Mouse (Mus musculus) midbrain, embryonic 14.5 days (tissue): ENCODE data around the gene Ror2. TPM values are rescaled to one million over a fixed set of nuclear protein-coding genes. Genes with fewer than 3 reads are reported as not detected.

Source experiments
- ATAC-seq: fragments of 200-750 bp; cut with Nextera tagmentation; 2 replicates; pipeline ENCODE4 v1.8.0; 2017; ENCODE audit warnings: moderate number of reproducible peaks, moderate library complexity; ENCODE audit not compliant: low FRiP score, low TSS enrichment
- DNase-seq: peaks from one replicate; pipeline ENCODE4 v3.0.0-alpha.2; 2015
- H3K27ac ChIP-seq: fragments of 300-500 bp; sonication (generic); replicated peaks from 2 replicates; pipeline ENCODE4 v1.5.1; 2014; ENCODE audit warnings: mild to moderate bottlenecking, low read depth, low read length, moderate library complexity
- H3K27me3 ChIP-seq: fragments of 300-500 bp; sonication (generic); 2 replicates; pipeline ENCODE4 v1.6.1; 2014; ENCODE audit warnings: low read length, control low read depth, mixed read lengths; ENCODE audit not compliant: control insufficient read depth, insufficient read depth
- H3K36me3 ChIP-seq: fragments of 300-500 bp; sonication (generic); 2 replicates; pipeline ENCODE4 v1.6.1; 2014; ENCODE audit warnings: low read length, control low read depth; ENCODE audit not compliant: control insufficient read depth, insufficient read depth
- H3K4me1 ChIP-seq: fragments of 300-500 bp; sonication (generic); 2 replicates; pipeline ENCODE4 v1.6.1; 2014; ENCODE audit warnings: mild to moderate bottlenecking, antibody characterized with exemption, low read length, control low read depth; ENCODE audit not compliant: control insufficient read depth, insufficient read depth
- H3K4me2 ChIP-seq: fragments of 300-500 bp; sonication (generic); 2 replicates; pipeline ENCODE4 v1.6.1; 2014; ENCODE audit warnings: mild to moderate bottlenecking, low read length, moderate library complexity
- H3K4me3 ChIP-seq: fragments of 300-500 bp; sonication (generic); replicated peaks from 2 replicates; pipeline ENCODE4 v1.5.1; 2014; ENCODE audit warnings: low read depth, low read length
- H3K9ac ChIP-seq: fragments of 300-500 bp; sonication (generic); replicated peaks from 2 replicates; pipeline ENCODE4 v1.6.1; 2014; ENCODE audit warnings: mild to moderate bottlenecking, low read length, moderate library complexity
- H3K9me3 ChIP-seq: fragments of 300-500 bp; sonication (generic); 2 replicates; pipeline ENCODE4 v1.6.1; 2016; ENCODE audit warnings: low read length, control low read depth, mixed read lengths; ENCODE audit not compliant: control insufficient read depth
- WGBS: fragments of 180-500 bp; shearing (Covaris S2); extraction: QIAGEN DNeasy Blood & Tissue Kit; methylation state at CpG from one replicate; pipeline ENCODE4 v1.1.7; 2014; 5-methylcytosine and 5-hydroxymethylcytosine counted together
- polyA plus RNA-seq: library from polyadenylated mRNA; unstranded; fragments of >200 nt; fragmentation: Nextera tagmentation; extraction: Ambion mirVana; gene quantifications from 2 replicates; pipeline ENCODE4 v1.2.1, GENCODE M21; 2014

Gene Ror2
- polyA plus RNA-seq, 1 experiment from 2014 or later, result 3.2 TPM

- peak overlapping the region; percentile 24 for H3K4me3 ChIP-seq
- 4% methylated on average over 15 of the region's 15 CpGs for WGBS
- H3K4me2 ChIP-seq, result peak overlapping the region; percentile 59
- H3K9me3 ChIP-seq, result no peaks in the 10 kb centered on the region
- DNase-seq (peak; percentile 75), ATAC-seq (no peak; the same call in 1 of the 2 replicates)
- H3K36me3 ChIP-seq, result no peaks in the 10 kb centered on the region
- H3K27ac ChIP-seq, result 0 out of 2 replicates have a peak overlapping the region, but pooled peaks have one; percentile 32
- H3K27me3 ChIP-seq, result no peaks in the 10 kb centered on the region; the same call in 1 of the 2 replicates
- H3K4me1 ChIP-seq, result 0 out of 2 replicates have a peak, but pooled peaks cover 5% of the 10 kb centered on the region
- peak overlapping the region; percentile 49 for H3K9ac ChIP-seq
Observed at GRCm38 (mm10) chr13:53309661-53310160, 23.8 kb upstream of the Ror2 start.

DNA sequence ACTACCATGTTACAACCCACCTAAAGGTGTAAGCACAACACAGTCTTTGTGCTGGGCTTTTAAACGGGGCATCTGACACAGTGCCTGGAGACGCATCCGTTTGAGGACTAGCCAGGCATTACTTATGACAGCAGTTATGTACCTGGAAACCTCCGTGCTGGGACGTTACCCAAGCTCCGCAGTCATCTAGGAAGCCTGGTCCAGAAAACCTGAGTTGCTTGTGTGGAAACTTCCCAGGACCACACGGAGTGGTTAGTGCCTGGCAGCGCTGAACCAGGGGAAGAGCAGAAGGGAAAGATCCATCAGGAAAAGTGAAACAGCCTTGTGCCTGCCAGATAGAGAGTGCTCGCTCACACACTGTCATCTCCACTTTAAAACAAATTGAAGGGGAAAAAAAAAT lies 23.2 kb upstream of the Ror2 start:
- ATAC-seq, result no peak
- Histone ChIP-seq H3K9me3 (no peaks in the 10 kb centered on the region), H3K9ac (no peak overlapping the region), H3K4me3 (no peak overlapping the region), H3K36me3 (no peaks in the 10 kb centered on the region), H3K4me2 (peak overlapping the region; percentile 59; the same call in 1 of the 2 replicates), H3K27me3 (no peaks in the 10 kb centered on the region; the same call in 1 of the 2 replicates), H3K27ac (no peak overlapping the region), H3K4me1 (0 out of 2 replicates have a peak, but pooled peaks cover 5% of the 10 kb centered on the region)
- 62% methylated on average over 9 of the region's 9 CpGs for WGBS
- DNase-seq, result no peak

GRCm38 (mm10) chr13:53306836-53307235 lies 20.9 kb upstream of the Ror2 start:
- ATAC-seq, result no peak
- no peaks in the 10 kb centered on the region for H3K9me3 ChIP-seq
- H3K27me3 ChIP-seq, result no peaks in the 10 kb centered on the region; the same call in 1 of the 2 replicates
- H3K9ac ChIP-seq, result no peak overlapping the region
- H3K36me3 ChIP-seq, result no peaks in the 10 kb centered on the region
- no peak overlapping the region for H3K27ac ChIP-seq
- 0 out of 2 replicates have a peak, but pooled peaks cover 5% of the 10 kb centered on the region for H3K4me1 ChIP-seq
- H3K4me2 ChIP-seq, result no peak overlapping the region
- no peak overlapping the region for H3K4me3 ChIP-seq
- WGBS, result 57% methylated on average over 5 of the region's 5 CpGs
- DNase-seq, result no peak

DNA sequence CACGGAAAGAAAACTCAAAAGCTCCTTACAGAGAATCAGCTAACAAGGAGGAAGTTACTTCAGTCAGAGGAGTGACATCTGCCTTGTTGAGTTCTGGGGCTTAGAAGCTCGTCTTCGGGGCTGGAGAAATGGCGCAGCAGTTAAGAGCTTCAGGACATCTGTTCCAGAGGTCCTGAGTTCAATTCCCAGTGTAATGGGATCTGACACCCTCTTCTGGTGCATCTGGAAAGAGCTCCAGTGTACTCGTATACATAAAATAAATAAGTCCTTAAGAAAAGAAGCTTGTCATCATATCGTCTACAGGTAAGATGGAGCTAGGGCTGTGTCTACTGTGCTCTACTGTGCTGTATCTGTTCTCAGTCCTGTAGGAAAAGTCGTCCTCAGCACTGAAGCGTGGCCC lies 19.3 kb upstream of the Ror2 start:
- Histone ChIP-seq H3K4me2 (no peak overlapping the region), H3K9me3 (no peaks in the 10 kb centered on the region), H3K27me3 (no peaks in the 10 kb centered on the region; the same call in 1 of the 2 replicates), H3K4me3 (no peak overlapping the region), H3K9ac (no peak overlapping the region), H3K36me3 (no peaks in the 10 kb centered on the region), H3K4me1 (0 out of 2 replicates have a peak, but pooled peaks cover 5% of the 10 kb centered on the region), H3K27ac (no peak overlapping the region)
- DNase-seq (no peak), ATAC-seq (no peak)
- WGBS, result 89% methylated on average over 8 of the region's 8 CpGs

- Histone ChIP-seq H3K4me2 (no peak overlapping the region), H3K4me3 (no peak overlapping the region), H3K9ac (no peak overlapping the region), H3K27ac (no peak overlapping the region), H3K27me3 (no peaks in the 10 kb centered on the region), H3K9me3 (no peaks in the 10 kb centered on the region), H3K36me3 (no peaks in the 10 kb centered on the region), H3K4me1 (no peaks in the 10 kb centered on the region)
- WGBS, result 54% methylated on average over 10 of the region's 10 CpGs
- DNase-seq (no peak), ATAC-seq (no peak)
Observed at GRCm38 (mm10) chr13:53302688-53303087, 16.8 kb upstream of the Ror2 start.

DNA sequence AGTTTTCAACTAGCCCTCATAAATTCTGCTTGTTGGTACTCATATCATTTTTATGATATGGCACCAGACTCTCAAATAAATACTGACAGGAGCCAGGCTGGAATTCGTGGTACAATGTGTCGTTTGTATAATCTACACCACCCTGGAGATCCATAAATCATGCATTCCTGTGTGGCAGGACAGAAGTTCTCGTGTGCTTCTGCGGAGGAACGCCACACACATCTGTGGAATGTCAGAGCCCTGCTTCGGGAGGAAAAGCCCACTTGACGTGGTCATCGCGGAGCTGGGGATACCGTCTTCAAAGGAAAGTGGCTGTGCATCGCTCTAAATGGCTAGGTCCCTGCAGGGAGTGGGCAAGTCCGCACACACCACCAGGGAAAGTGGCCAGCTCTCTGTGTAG lies 7.1 kb upstream of the Ror2 start:
- ATAC-seq (no peak), DNase-seq (no peak)
- WGBS, result 85% methylated on average over 12 of the region's 12 CpGs
- Histone ChIP-seq H3K4me1 (no peaks in the 10 kb centered on the region), H3K9ac (no peak overlapping the region), H3K9me3 (no peaks in the 10 kb centered on the region), H3K27ac (no peak overlapping the region), H3K27me3 (no peaks in the 10 kb centered on the region), H3K4me3 (no peak overlapping the region), H3K4me2 (no peak overlapping the region), H3K36me3 (no peaks in the 10 kb centered on the region)

GRCm38 (mm10) chr13:53292244-53292643 lies 6.3 kb upstream of the Ror2 start:
- H3K27ac ChIP-seq, result no peak overlapping the region
- H3K4me3 ChIP-seq, result no peak overlapping the region
- no peaks in the 10 kb centered on the region for H3K4me1 ChIP-seq
- H3K27me3 ChIP-seq, result 0 out of 2 replicates have a peak, but pooled peaks cover under 1% of the 10 kb centered on the region
- WGBS, result 45% methylated on average over 3 of the region's 3 CpGs
- no peaks in the 10 kb centered on the region for H3K36me3 ChIP-seq
- no peaks in the 10 kb centered on the region for H3K9me3 ChIP-seq
- no peak overlapping the region for H3K9ac ChIP-seq
- no peak overlapping the region for H3K4me2 ChIP-seq
- ATAC-seq (no peak), DNase-seq (no peak)

DNA sequence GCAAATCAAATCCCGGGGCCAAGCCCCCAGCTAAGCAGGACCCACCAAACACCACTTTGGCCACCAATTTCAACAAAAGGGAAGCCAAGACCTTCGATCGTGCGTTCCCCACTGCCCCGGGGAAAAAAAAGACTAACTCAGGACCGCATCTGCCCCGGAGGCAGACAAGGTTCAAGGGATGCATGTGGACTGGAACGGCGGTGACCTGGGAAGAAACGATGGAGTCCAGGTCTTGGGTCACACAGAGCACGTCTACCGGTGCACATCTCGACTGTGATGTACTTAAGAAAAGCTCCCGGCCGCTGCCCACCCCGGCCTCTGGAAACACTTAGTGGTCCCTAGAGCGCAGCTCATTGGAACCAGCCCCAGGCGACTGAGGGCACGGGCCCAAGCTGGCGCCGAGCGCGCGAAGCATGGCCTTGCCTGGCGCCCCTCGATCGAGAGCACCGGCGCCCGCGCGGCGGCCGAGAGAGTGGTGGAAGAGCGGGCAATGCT lies 616 bp downstream of the Ror2 start:
- no peaks in the 10 kb centered on the region for H3K9me3 ChIP-seq
- H3K27ac ChIP-seq, result no peak overlapping the region
- DNase-seq, result peak; percentile 67
- H3K4me3 ChIP-seq, result peak overlapping the region; percentile 41
- H3K9ac ChIP-seq, result peak overlapping the region; percentile 46
- under 1% methylated on average over 35 of the region's 35 CpGs for WGBS
- peaks cover 10% of the 10 kb centered on the region; the same call in 1 of the 2 replicates for H3K4me1 ChIP-seq
- H3K4me2 ChIP-seq, result peak overlapping the region; percentile 65
- H3K27me3 ChIP-seq, result peaks cover 35% of the 10 kb centered on the region
- H3K36me3 ChIP-seq, result no peaks in the 10 kb centered on the region
- ATAC-seq, result no peak

DNA sequence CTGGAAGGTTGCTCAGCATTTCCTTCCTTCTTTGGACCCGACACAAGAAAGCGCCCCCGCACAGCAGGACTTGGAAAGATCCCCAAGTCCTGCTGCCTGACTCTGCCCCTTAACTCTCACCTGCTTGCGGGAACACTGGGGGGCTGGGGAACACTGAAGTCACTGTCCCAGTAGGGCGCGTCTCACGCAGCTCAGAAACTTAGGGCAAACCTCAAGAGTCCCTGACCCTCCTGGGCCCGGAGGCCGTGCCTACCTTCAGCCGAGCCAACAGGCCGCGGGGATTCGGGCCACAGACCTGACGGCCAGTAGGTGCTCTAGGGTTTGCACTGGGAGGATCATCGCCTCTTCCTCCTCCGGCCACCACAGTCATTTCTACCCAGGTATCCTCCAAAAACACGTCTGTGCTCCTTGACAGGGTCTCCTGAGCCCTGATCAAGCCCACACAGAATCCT lies 1.2 kb downstream of the Ror2 start:
- no peaks in the 10 kb centered on the region for H3K9me3 ChIP-seq
- DNase-seq (no peak), ATAC-seq (no peak)
- peak overlapping the region; percentile 41 for H3K4me3 ChIP-seq
- H3K9ac ChIP-seq, result no peak overlapping the region; the same call in 1 of the 2 replicates
- peaks cover 35% of the 10 kb centered on the region for H3K27me3 ChIP-seq
- 5% methylated on average over 17 of the region's 17 CpGs for WGBS
- H3K36me3 ChIP-seq, result no peaks in the 10 kb centered on the region
- H3K4me1 ChIP-seq, result peaks cover 10% of the 10 kb centered on the region; the same call in 1 of the 2 replicates
- peak overlapping the region; percentile 65 for H3K4me2 ChIP-seq
- no peak overlapping the region for H3K27ac ChIP-seq
